Mouse (Mus musculus) MEL (cell line): ENCODE data around the gene Rala. TPM values are rescaled to one million over a fixed set of nuclear protein-coding genes. Genes with fewer than 3 reads are reported as not detected.

Experiments
- DNase-seq: peaks from one replicate; pipeline ENCODE4 v3.0.0; 2011; ENCODE audit warnings: low read depth, low spot score
- H3K27ac ChIP-seq: 2 replicates; pipeline ENCODE4 v1.5.1; 2012; ENCODE audit warnings: low read depth, mild to moderate bottlenecking, control low read depth, low read length, moderate library complexity; ENCODE audit not compliant: control insufficient read depth
- H3K27me3 ChIP-seq, 2 experiments: fragments of 150-350 bp in 1 of 2; sonication (generic) in 1 of 2; 2 replicates each; pipeline ENCODE4 v1.6.1; 2012; ENCODE audit warnings: low read length in 2 of 2, mild to moderate bottlenecking in 2 of 2, improper control_type of control experiment in 1 of 2, moderate library complexity in 1 of 2; ENCODE audit not compliant: insufficient read depth in 2 of 2, control insufficient read depth in 1 of 2
- H3K36me3 ChIP-seq, 2 experiments: 2 replicates each; pipeline ENCODE4 v1.6.1; 2012 to 2014; ENCODE audit warnings: low read length in 2 of 2, improper control_type of control experiment in 1 of 2, inconsistent platforms in 1 of 2, mild to moderate bottlenecking in 1 of 2; ENCODE audit not compliant: insufficient read depth in 2 of 2, control insufficient read depth in 1 of 2
- H3K4me1 ChIP-seq, 2 experiments: fragments of 150-350 bp in 1 of 2; sonication (generic) in 1 of 2; 2 replicates each; pipeline ENCODE4 v1.6.1; 2012; ENCODE audit warnings: low read length in 2 of 2, improper control_type of control experiment in 1 of 2, mild to moderate bottlenecking in 1 of 2; ENCODE audit not compliant: insufficient read depth in 2 of 2, control insufficient read depth in 1 of 2
- H3K4me3 ChIP-seq, 2 experiments: fragments of 150-350 bp in 1 of 2; sonication (generic) in 1 of 2; 2 replicates each; pipeline ENCODE4 v1.5.1; 2012; ENCODE audit warnings: low read depth in 2 of 2, low read length in 2 of 2, mild to moderate bottlenecking in 2 of 2, moderate library complexity in 2 of 2, control low read depth in 1 of 2, improper control_type of control experiment in 1 of 2; ENCODE audit not compliant: control insufficient read depth in 1 of 2, insufficient read depth in 1 of 2
- H3K79me2 ChIP-seq: 2 replicates; pipeline ENCODE4 v1.6.1; 2012; ENCODE audit warnings: mild to moderate bottlenecking, low read length, moderate library complexity; ENCODE audit not compliant: control insufficient read depth, poor library complexity, insufficient read depth
- H3K9ac ChIP-seq: 2 replicates; pipeline ENCODE4 v1.6.1; 2012; ENCODE audit warnings: low read depth, mild to moderate bottlenecking, control low read depth, low read length, moderate library complexity; ENCODE audit not compliant: control insufficient read depth, poor library complexity, severe bottlenecking
- H3K9me3 ChIP-seq: fragments of 150-350 bp; sonication (generic); replicated peaks from 2 replicates; pipeline ENCODE4 v1.6.1; 2012; ENCODE audit warnings: mild to moderate bottlenecking, low read length, improper control_type of control experiment, moderate library complexity; ENCODE audit not compliant: insufficient read depth
- ELF1 ChIP-seq: IDR thresholded peaks from 2 replicates; pipeline ENCODE4 v1.6.1; 2014; ENCODE audit warnings: low read depth, mild to moderate bottlenecking, inconsistent platforms, low read length, improper control_type of control experiment, moderate library complexity
- EP300 ChIP-seq, 2 experiments: IDR thresholded peaks; 2 replicates each; pipeline ENCODE4 v1.6.1; 2011; ENCODE audit warnings: improper control_type of control experiment in 2 of 2, low read length in 2 of 2, low read depth in 1 of 2, mild to moderate bottlenecking in 1 of 2
- ETS1 ChIP-seq: IDR thresholded peaks from 2 replicates; pipeline ENCODE4 v1.6.1; 2012; ENCODE audit warnings: low read depth, mild to moderate bottlenecking, inconsistent platforms, low read length, improper control_type of control experiment, moderate library complexity
- GATA1 ChIP-seq: IDR thresholded peaks from 2 replicates; pipeline ENCODE4 v1.6.1; 2011; ENCODE audit warnings: low read depth, low read length, improper control_type of control experiment
- MAFK ChIP-seq: IDR thresholded peaks from 2 replicates; pipeline ENCODE4 v1.6.1; 2011; ENCODE audit warnings: low read depth, mild to moderate bottlenecking, low read length, improper control_type of control experiment, borderline replicate concordance
- MAX ChIP-seq: IDR thresholded peaks from 2 replicates; pipeline ENCODE4 v1.6.1; 2011; ENCODE audit warnings: low read length, improper control_type of control experiment
- MAZ ChIP-seq: IDR thresholded peaks from 2 replicates; pipeline ENCODE4 v1.6.1; 2012; ENCODE audit warnings: low read depth, mild to moderate bottlenecking, inconsistent platforms, low read length, improper control_type of control experiment
- MEF2A ChIP-seq: IDR thresholded peaks from 2 replicates; pipeline ENCODE4 v1.6.1; 2014; ENCODE audit warnings: low read depth, mild to moderate bottlenecking, inconsistent platforms, low read length, improper control_type of control experiment; ENCODE audit not compliant: poor library complexity, insufficient replicate concordance, severe bottlenecking; ENCODE audit errors: extremely low read depth
- MYC ChIP-seq: IDR thresholded peaks from 2 replicates; pipeline ENCODE4 v1.6.1; 2011; ENCODE audit warnings: low read depth, mild to moderate bottlenecking, low read length, improper control_type of control experiment, moderate library complexity
- NELFE ChIP-seq: IDR thresholded peaks from 2 replicates; pipeline ENCODE4 v1.6.1; 2011; ENCODE audit warnings: low read depth, low read length, improper control_type of control experiment
- RAD21 ChIP-seq: IDR thresholded peaks from 2 replicates; pipeline ENCODE4 v1.6.1; 2011; ENCODE audit warnings: mild to moderate bottlenecking, low read depth, low read length, improper control_type of control experiment
- RCOR1 ChIP-seq: IDR thresholded peaks from 2 replicates; pipeline ENCODE4 v1.6.1; 2012; ENCODE audit warnings: low read depth, mild to moderate bottlenecking, inconsistent platforms, low read length, improper control_type of control experiment
- SMC3 ChIP-seq: IDR thresholded peaks from 2 replicates; pipeline ENCODE4 v1.6.1; 2011; ENCODE audit warnings: low read depth, low read length, improper control_type of control experiment
- TBP ChIP-seq: IDR thresholded peaks from 2 replicates; pipeline ENCODE4 v1.8.0; 2011; ENCODE audit warnings: low read depth, low read length, improper control_type of control experiment
- TCF12 ChIP-seq: IDR thresholded peaks from 2 replicates; pipeline ENCODE4 v1.6.1; 2014; ENCODE audit warnings: low read depth, mild to moderate bottlenecking, inconsistent platforms, low read length, improper control_type of control experiment, moderate library complexity
- USF1 ChIP-seq: IDR thresholded peaks from 2 replicates; pipeline ENCODE4 v1.6.1; 2014; ENCODE audit warnings: low read depth, mild to moderate bottlenecking, inconsistent platforms, low read length, improper control_type of control experiment, moderate library complexity
- ZMIZ1 ChIP-seq: IDR thresholded peaks from 2 replicates; pipeline ENCODE4 v1.6.1; 2012; ENCODE audit warnings: low read depth, mild to moderate bottlenecking, inconsistent platforms, low read length, improper control_type of control experiment, moderate library complexity
- ZNF384 ChIP-seq: IDR thresholded peaks from 2 replicates; pipeline ENCODE4 v1.6.1; 2012; ENCODE audit warnings: low read depth, mild to moderate bottlenecking, inconsistent platforms, low read length, improper control_type of control experiment
- polyA plus RNA-seq, 2 experiments: library from polyadenylated mRNA; stranded (reverse) in 1 of 2; unstranded in 1 of 2; fragments of >175 nt in 1 of 2; fragments of >200 nt in 1 of 2; gene quantifications; 2 replicates each; pipeline versions ENCODE4 v1.2.1 to v1.2.4; 2012; ENCODE audit warnings: low replicate concordance in 2 of 2, low read depth in 1 of 2; ENCODE audit not compliant: insufficient read length in 2 of 2, insufficient read depth in 1 of 2, missing spikeins in 1 of 2
- total RNA-seq: library from RNA; depleted of rRNA; stranded (reverse); fragments of 300-350 nt; gene quantifications from 2 replicates; pipeline ENCODE4 v1.2.3, GENCODE M21; 2012

Gene Rala
- total and polyA plus RNA-seq, 3 experiments = 12.9 to 30.7 TPM; not detected in 1

DNA sequence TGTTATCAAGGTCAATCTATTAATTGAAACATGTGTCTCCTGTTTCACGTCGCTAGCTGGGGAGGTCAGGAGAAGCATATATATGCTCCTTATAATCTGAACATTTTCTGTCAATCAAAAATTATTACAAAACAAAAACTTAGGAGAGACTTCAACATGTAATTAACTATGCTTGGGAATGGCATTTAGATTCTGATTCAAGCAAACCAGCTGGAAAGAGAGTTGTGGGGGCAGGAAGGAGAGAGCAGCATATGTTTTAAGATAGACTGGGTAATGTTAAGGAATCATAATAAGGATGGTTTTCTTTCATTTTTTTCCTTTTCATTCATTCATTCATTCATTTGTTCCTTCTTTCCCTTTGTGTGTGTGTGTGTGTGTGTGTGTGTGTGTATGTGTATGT is 77.3 kb downstream of the Rala start:
- no peaks in the 10 kb centered on the region for H3K79me2 ChIP-seq
- no peak overlapping the region for H3K9ac ChIP-seq
- DNase-seq = no peak
- TF ChIP-seq NELFE (no peak), ETS1 (no peak), ZMIZ1 (no peak), EP300 (IDR thresholded peaks at IDR 0.05; ENCODE audit: low read depth in 1 of 2, low read length in 2 of 2) (no peak), RCOR1 (no peak), USF1 (no peak), TCF12 (no peak), TBP (no peak), GATA1 (no peak), MEF2A (no peak), ZNF384 (no peak), MAZ (no peak), ELF1 (no peak)
- H3K27ac ChIP-seq = no peak overlapping the region
- no peak overlapping the region for H3K4me3 ChIP-seq
- H3K36me3 ChIP-seq = no peaks in the 10 kb centered on the region
- H3K9me3 ChIP-seq = no peaks in the 10 kb centered on the region
- no peaks in the 10 kb centered on the region for H3K27me3 ChIP-seq
- H3K4me1 ChIP-seq = no peaks in the 10 kb centered on the region

DNA sequence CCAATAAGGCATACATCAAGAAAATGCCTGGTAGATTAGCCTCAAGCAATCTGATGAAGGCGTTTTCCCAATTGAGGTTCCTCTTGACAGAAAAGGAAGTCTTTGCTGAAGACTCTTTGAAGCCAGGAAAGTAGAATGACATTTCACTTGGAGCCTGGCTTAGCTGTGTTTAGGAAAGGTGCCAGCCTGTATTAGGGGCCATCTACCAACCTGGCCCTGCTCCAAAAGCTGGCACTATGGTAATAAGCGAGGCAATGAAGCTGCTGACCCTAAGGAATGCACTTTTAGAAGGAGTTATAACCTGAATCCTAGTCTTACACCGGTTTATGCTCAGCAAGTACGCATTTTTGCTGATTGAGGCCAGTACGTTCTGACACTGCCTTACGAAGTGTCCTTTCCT is 83.5 kb downstream of the Rala start:
- TF ChIP-seq RAD21 (no peak), SMC3 (no peak), RCOR1 (no peak), MYC (no peak), MAX (no peak), MAFK (no peak)
- no peak overlapping the region for H3K27ac ChIP-seq
- H3K9ac ChIP-seq = no peak overlapping the region
- DNase-seq = no peak
- no peak overlapping the region for H3K4me3 ChIP-seq
- no peaks in the 10 kb centered on the region for H3K9me3 ChIP-seq
- H3K4me1 ChIP-seq = no peaks in the 10 kb centered on the region
- H3K36me3 ChIP-seq = no peaks in the 10 kb centered on the region
- no peaks in the 10 kb centered on the region; a peak in 1 of 4 replicates for H3K27me3 ChIP-seq
- H3K79me2 ChIP-seq = no peaks in the 10 kb centered on the region
